Mouse (Mus musculus): ENCODE measurements at regions not wholly inside any gene's neighbourhood (a gene's known extent, or its start where the extent isn't known, plus 50 kb on each side); places are given as distances from the start of the nearest gene placed in this dataset.

- TF ChIP-seq POLR2A (IDR thresholded peaks at IDR 0.05; ENCODE audit: control insufficient read depth, extremely low read depth, insufficient read depth, low read length, poor library complexity), result no peak
- TF ChIP-seq CTCF (IDR thresholded peaks at IDR 0.05; ENCODE audit: borderline replicate concordance, control insufficient read depth, extremely low read depth, insufficient read depth, low read length, poor library complexity), result no peak
Observed at GRCm38 (mm10) chr10:44603461-44603860, 75.2 kb upstream of the Prdm1 start.

Data from thymus, adult 2 months (tissue).